Mouse (Mus musculus): Measurements from ENCODE around the gene Ror1. TPM values are rescaled to one million over a fixed set of nuclear protein-coding genes. Genes with fewer than 3 reads are reported as not detected.

Ror1 gene
- total and polyA plus RNA-seq, 3 experiments: 0.05 TPM; not detected in 2

DNA sequence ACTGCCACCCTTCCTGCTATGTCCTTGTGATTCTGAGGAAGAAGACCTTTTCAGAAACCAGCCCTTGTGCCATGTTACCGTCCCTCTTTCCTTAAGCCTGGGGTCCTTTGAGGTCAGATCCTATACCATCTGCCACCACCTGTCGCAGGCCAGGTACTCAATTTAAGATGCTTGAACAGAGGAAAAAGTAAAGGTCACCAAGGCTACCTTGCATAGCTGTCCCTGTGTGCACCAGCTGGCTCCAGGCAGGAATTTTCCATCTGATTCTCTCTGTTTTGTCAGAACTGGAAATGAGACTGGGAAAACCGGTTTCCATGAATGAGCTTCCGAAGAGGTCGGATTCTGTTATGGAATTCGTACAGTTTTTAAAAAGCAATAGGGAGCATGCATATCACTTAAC is 294.8 kb downstream of the Ror1 start:
- no peak for TF ChIP-seq TAL1 (conservative IDR thresholded peaks at IDR 0.05; ENCODE audit: low read depth, low read length)
- no peak for TF ChIP-seq POLR2AphosphoS5 (IDR thresholded peaks at IDR 0.05; ENCODE audit: insufficient replicate concordance, low read depth, low read length)
- no peak for TF ChIP-seq GATA1 (IDR thresholded peaks at IDR 0.05; ENCODE audit: borderline replicate concordance, low read length)
- TF ChIP-seq GATA2 (IDR thresholded peaks at IDR 0.05; ENCODE audit: borderline replicate concordance, low read depth, low read length): no peak
- TF ChIP-seq CTCF (IDR thresholded peaks at IDR 0.05; ENCODE audit: low read depth, low read length): no peak
- Histone ChIP-seq H3K9me3 (replicated peaks) (peaks cover 32% of the 10 kb centered on the region), H3K4me1 (ENCODE audit: insufficient read depth, low read depth, low read length) (no peaks in the 10 kb centered on the region), H3K4me3 (ENCODE audit: low read depth, low read length) (no peak overlapping the region), H3K36me3 (replicated peaks) (no peaks in the 10 kb centered on the region), H3K27me3 (ENCODE audit: insufficient read depth, low read length) (no peaks in the 10 kb centered on the region)
- DNase-seq (ENCODE audit: low spot score) (no peak), ATAC-seq (ENCODE audit: extremely low read depth, insufficient number of reproducible peaks, low FRiP score, poor library complexity, severe bottlenecking) (no peak)

DNA sequence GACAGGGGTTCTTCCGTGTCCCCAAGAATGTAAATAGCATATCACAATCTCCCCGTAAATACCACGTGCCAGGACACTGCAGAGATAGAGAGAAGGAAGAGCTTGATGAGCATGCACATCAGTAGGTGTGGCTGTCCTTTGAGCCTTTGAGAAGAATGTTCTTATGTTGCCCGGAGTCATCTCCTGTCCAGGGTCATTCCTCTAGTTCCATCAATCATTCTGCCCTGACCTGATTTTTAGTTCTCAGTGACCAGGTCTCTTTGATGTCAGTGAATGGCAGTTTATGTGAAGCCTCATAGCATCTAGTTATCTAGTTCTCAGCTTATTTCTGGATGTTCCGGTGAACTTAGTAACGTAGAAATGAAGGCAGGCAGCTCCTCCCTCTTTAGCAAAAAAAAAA is 295.4 kb downstream of the Ror1 start:
- no peak for ATAC-seq (ENCODE audit: extremely low read depth, insufficient number of reproducible peaks, low FRiP score, poor library complexity, severe bottlenecking)
- no peaks in the 10 kb centered on the region for H3K4me1 ChIP-seq (ENCODE audit: insufficient read depth, low read depth, low read length)
- H3K36me3 ChIP-seq (replicated peaks): no peaks in the 10 kb centered on the region
- TF ChIP-seq GATA1 (IDR thresholded peaks at IDR 0.05; ENCODE audit: borderline replicate concordance, low read length): no peak
- TF ChIP-seq CTCF (IDR thresholded peaks at IDR 0.05; ENCODE audit: low read depth, low read length): no peak
- no peak for TF ChIP-seq TAL1 (conservative IDR thresholded peaks at IDR 0.05; ENCODE audit: low read depth, low read length)
- no peak overlapping the region for H3K4me3 ChIP-seq (ENCODE audit: low read depth, low read length)
- no peak for DNase-seq (ENCODE audit: low spot score)
- H3K9me3 ChIP-seq (replicated peaks): peaks cover 35% of the 10 kb centered on the region
- no peaks in the 10 kb centered on the region for H3K27me3 ChIP-seq (ENCODE audit: insufficient read depth, low read length)

DNA sequence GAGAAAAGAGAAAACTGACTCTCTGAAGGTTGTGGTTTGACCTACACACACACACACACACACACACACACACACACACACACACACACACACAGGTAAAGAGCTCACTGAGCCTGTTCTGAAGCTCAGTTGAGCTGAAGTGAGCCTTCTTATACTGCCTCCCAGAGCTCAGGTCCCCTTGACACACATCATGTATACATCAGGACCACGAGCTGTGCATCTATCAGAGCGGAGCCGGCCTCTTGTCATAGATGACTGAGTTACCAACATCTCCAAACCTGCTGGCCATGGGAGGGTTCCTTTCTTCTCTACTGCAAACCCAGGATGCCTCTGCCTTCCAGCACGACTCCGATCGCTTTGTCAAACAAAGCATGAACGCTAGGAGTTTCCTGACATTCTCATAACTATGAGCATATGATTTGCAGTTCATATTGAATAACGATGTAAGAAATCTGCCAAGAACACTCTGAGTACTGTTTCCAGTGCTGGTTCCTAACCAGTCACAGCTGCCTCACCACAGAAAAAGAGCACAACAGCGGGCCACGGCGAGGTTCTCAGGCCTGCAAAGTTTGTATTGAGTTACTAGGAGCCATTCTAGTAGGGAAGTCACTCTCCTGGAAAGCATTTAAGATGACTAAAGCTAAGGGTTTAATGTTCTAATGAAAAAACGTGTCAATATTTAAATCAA is 297.9 kb downstream of the Ror1 start:
- Histone ChIP-seq H3K27me3 (ENCODE audit: insufficient read depth, low read length) (no peaks in the 10 kb centered on the region), H3K4me1 (ENCODE audit: insufficient read depth, low read depth, low read length) (no peaks in the 10 kb centered on the region), H3K36me3 (replicated peaks) (no peaks in the 10 kb centered on the region), H3K4me3 (ENCODE audit: low read depth, low read length) (no peak overlapping the region), H3K9me3 (replicated peaks) (peaks cover 36% of the 10 kb centered on the region)
- no peak for DNase-seq (ENCODE audit: low spot score)
- TF ChIP-seq POLR2AphosphoS5 (IDR thresholded peaks at IDR 0.05; ENCODE audit: insufficient replicate concordance, low read depth, low read length) (no peak), TAL1 (conservative IDR thresholded peaks at IDR 0.05; ENCODE audit: low read depth, low read length) (no peak), GATA1 (IDR thresholded peaks at IDR 0.05; ENCODE audit: borderline replicate concordance, low read length) (no peak), GATA2 (IDR thresholded peaks at IDR 0.05; ENCODE audit: borderline replicate concordance, low read depth, low read length) (no peak), CTCF (IDR thresholded peaks at IDR 0.05; ENCODE audit: low read depth, low read length) (no peak)
- no peak for ATAC-seq (ENCODE audit: extremely low read depth, insufficient number of reproducible peaks, low FRiP score, poor library complexity, severe bottlenecking)

DNA sequence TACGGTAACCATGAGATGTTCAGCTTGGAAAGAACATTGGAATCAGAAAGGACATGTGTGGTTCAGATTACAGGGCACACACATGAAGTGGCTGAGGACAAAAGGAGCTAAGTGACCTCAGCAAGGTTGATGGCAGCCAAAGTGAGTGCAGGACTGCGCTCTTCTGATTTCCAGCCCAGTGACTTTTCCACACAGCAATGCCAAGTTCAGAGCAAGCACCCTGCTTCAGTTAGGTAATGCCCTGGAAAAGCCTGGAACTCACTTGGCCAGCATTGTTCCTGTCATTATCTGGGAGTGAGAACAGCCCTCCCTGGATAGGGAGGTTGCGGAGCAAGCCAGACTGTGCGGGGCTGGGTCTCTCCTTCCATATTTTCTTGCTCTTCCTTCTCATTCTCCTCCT is 299.8 kb downstream of the Ror1 start:
- Histone ChIP-seq H3K4me3 (ENCODE audit: low read depth, low read length) (no peak overlapping the region), H3K9me3 (replicated peaks) (peaks cover 43% of the 10 kb centered on the region), H3K27me3 (ENCODE audit: insufficient read depth, low read length) (no peaks in the 10 kb centered on the region), H3K36me3 (replicated peaks) (no peaks in the 10 kb centered on the region), H3K4me1 (ENCODE audit: insufficient read depth, low read depth, low read length) (no peaks in the 10 kb centered on the region)
- ATAC-seq (ENCODE audit: extremely low read depth, insufficient number of reproducible peaks, low FRiP score, poor library complexity, severe bottlenecking) (no peak), DNase-seq (ENCODE audit: low spot score) (no peak)
- TF ChIP-seq GATA1 (IDR thresholded peaks at IDR 0.05; ENCODE audit: borderline replicate concordance, low read length): no peak
- no peak for TF ChIP-seq GATA2 (IDR thresholded peaks at IDR 0.05; ENCODE audit: borderline replicate concordance, low read depth, low read length)
- TF ChIP-seq TAL1 (conservative IDR thresholded peaks at IDR 0.05; ENCODE audit: low read depth, low read length): no peak
- TF ChIP-seq CTCF (IDR thresholded peaks at IDR 0.05; ENCODE audit: low read depth, low read length): no peak
- no peak for TF ChIP-seq POLR2AphosphoS5 (IDR thresholded peaks at IDR 0.05; ENCODE audit: insufficient replicate concordance, low read depth, low read length)

DNA sequence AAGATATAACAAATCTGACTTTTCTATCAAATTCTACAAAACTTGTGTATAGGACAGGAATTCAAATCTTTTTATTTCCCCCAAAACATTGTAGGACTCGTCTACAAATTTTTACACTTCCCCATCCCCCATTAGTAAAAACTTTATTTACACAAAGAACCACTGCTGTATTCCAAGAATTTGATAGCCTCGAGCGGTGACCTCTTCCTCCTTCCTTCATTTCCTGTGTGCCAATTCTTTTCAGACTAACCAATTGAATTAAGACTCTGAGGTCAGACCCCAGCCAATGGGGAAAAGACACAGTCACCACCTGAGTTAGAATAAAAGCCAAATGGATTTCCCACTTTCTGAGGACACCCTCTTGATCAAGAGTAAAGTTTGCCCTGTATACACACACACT is 302.5 kb downstream of the Ror1 start:
- DNase-seq (ENCODE audit: low spot score) (no peak), ATAC-seq (ENCODE audit: extremely low read depth, insufficient number of reproducible peaks, low FRiP score, poor library complexity, severe bottlenecking) (no peak)
- no peaks in the 10 kb centered on the region for H3K4me1 ChIP-seq (ENCODE audit: insufficient read depth, low read depth, low read length)
- no peaks in the 10 kb centered on the region for H3K27me3 ChIP-seq (ENCODE audit: insufficient read depth, low read length)
- peaks cover 43% of the 10 kb centered on the region for H3K9me3 ChIP-seq (replicated peaks)
- H3K4me3 ChIP-seq (ENCODE audit: low read depth, low read length): no peak overlapping the region
- H3K36me3 ChIP-seq (replicated peaks): no peaks in the 10 kb centered on the region
- no peak for TF ChIP-seq GATA1 (IDR thresholded peaks at IDR 0.05; ENCODE audit: borderline replicate concordance, low read length)
- TF ChIP-seq POLR2AphosphoS5 (IDR thresholded peaks at IDR 0.05; ENCODE audit: insufficient replicate concordance, low read depth, low read length): no peak
- no peak for TF ChIP-seq CTCF (IDR thresholded peaks at IDR 0.05; ENCODE audit: low read depth, low read length)
- TF ChIP-seq TAL1 (conservative IDR thresholded peaks at IDR 0.05; ENCODE audit: low read depth, low read length): no peak
- TF ChIP-seq GATA2 (IDR thresholded peaks at IDR 0.05; ENCODE audit: borderline replicate concordance, low read depth, low read length): no peak

DNA sequence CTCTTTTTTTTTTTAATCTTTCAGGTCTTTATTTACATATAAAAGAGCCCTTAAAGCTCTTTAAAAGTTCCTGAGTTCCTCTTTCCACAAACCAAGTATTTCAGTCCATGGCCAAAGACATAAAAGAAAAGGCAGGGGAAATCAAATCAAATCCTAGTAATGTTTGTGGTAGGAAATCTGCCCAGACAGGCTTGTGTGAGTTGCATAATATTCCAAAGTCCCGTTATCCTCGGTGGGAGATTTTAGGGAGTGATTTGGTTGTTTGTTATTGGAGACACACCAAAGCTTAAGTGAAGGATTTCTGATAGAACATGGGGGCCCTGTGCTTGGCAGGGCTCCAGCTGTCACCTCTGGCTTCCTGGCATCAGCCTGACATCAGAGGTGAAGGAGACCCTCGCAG is 305.5 kb downstream of the Ror1 start:
- Histone ChIP-seq H3K4me1 (ENCODE audit: insufficient read depth, low read depth, low read length) (no peaks in the 10 kb centered on the region), H3K27me3 (ENCODE audit: insufficient read depth, low read length) (no peaks in the 10 kb centered on the region), H3K36me3 (replicated peaks) (no peaks in the 10 kb centered on the region), H3K9me3 (replicated peaks) (peaks cover 33% of the 10 kb centered on the region), H3K4me3 (ENCODE audit: low read depth, low read length) (no peak overlapping the region)
- TF ChIP-seq GATA2 (IDR thresholded peaks at IDR 0.05; ENCODE audit: borderline replicate concordance, low read depth, low read length) (no peak), POLR2AphosphoS5 (IDR thresholded peaks at IDR 0.05; ENCODE audit: insufficient replicate concordance, low read depth, low read length) (no peak), TAL1 (conservative IDR thresholded peaks at IDR 0.05; ENCODE audit: low read depth, low read length) (no peak), GATA1 (IDR thresholded peaks at IDR 0.05; ENCODE audit: borderline replicate concordance, low read length) (no peak), CTCF (IDR thresholded peaks at IDR 0.05; ENCODE audit: low read depth, low read length) (no peak)
- ATAC-seq (ENCODE audit: extremely low read depth, insufficient number of reproducible peaks, low FRiP score, poor library complexity, severe bottlenecking): no peak
- DNase-seq (ENCODE audit: low spot score): no peak
